11 mouse cellular contexts compared by ENCODE assay signal in the genomic region with DNA sequence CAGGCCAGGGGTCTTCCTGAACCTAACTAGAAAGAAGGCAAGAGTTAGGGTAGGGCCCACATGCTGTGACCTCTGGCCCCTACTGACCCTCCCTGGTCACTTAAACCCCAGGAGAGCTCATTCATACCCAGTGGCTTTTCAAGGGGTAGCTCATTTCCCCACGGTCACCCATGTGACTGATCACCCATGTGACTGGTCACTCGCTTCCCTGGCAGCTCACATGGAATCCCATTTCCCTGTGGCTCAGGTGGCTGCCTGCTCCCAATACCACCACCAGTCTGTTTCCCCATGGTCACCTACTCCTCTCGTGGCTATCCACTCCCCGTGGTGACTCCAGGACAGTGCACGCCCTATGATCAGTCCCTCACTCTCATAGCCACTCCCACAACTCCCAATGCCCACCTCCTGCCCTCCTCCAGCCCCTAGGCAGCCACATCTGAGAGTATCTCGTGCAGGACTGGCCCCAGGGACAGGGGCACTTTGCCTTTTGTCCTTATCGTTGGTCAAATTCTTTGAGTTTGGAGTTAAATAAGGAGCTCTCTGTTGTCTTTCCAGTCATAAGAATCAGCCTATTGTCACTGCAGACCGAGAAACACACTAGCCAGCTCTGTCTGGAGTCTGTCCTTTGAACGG. TPM values are rescaled to one million over a fixed set of nuclear protein-coding genes. Genes with fewer than 3 reads are reported as not detected.
DNase-seq lines count a peak whose midpoint lies in the region; ATAC-seq and TF ChIP-seq lines count a peak whose summit lies in the region.
"Had no signal": no experiment of that assay in that cellular context is flagged by ENCODE, and none has a peak within 500 bp of the region (broad histone marks: within the 10 kb centered on the region; RNA-seq: fewer than 3 reads in every experiment).

No protein-coding gene starts in this region.

- H3K27ac ChIP-seq in heart, embryonic 15.5 days = peak overlapping the region; percentile 68
- H3K27ac ChIP-seq in midbrain, embryonic 11.5 days (ENCODE audit: low read depth, low read length) = no peak overlapping the region
- no peak overlapping the region; the same call in 1 of the 2 replicates for H3K27ac ChIP-seq in midbrain, embryonic 15.5 days
- H3K27ac ChIP-seq in forebrain, postnatal 0 days (ENCODE audit: low read depth, low read length) = 0 out of 2 replicates have a peak overlapping the region, but pooled peaks have one; percentile 29
- peak overlapping the region; percentile 75; the same call in 1 of the 2 replicates for H3K27ac ChIP-seq in stomach, embryonic 15.5 days
- H3K27ac ChIP-seq: liver, embryonic 14.5 days had no signal

- TF ChIP-seq CTCF in forebrain, postnatal 0 days (IDR thresholded peaks at IDR 0.05; ENCODE audit: low read depth) = no peak

- WGBS in heart, embryonic 15.5 days = 40% methylated on average over 9 of the region's 9 CpGs
- WGBS in midbrain, embryonic 11.5 days = 32% methylated on average over 9 of the region's 9 CpGs
- 31% methylated on average over 9 of the region's 9 CpGs for WGBS in midbrain, embryonic 15.5 days
- WGBS in forebrain, postnatal 0 days = 33% methylated on average over 9 of the region's 9 CpGs
- WGBS in stomach, embryonic 15.5 days = 51% methylated on average over 9 of the region's 9 CpGs

- no peak for ATAC-seq in heart, embryonic 15.5 days (replicated peaks; ENCODE audit: insufficient number of reproducible peaks, insufficient read depth, low FRiP score, low read depth)
- ATAC-seq in midbrain, embryonic 11.5 days (ENCODE audit: low FRiP score) = 0 out of 2 replicates have a peak, but pooled peaks have one; percentile 6
- ATAC-seq in midbrain, embryonic 15.5 days (replicated peaks) = no peak
- ATAC-seq in forebrain, postnatal 0 days = no peak
- no peak for ATAC-seq in stomach, embryonic 15.5 days (ENCODE audit: insufficient read depth, low FRiP score, low read depth)

- H3K4me1 ChIP-seq in heart, embryonic 15.5 days (replicated peaks) = peaks cover 95% of the 10 kb centered on the region
- H3K4me1 ChIP-seq in midbrain, embryonic 11.5 days (ENCODE audit: control insufficient read depth, insufficient read depth, low read length) = peaks cover 64% of the 10 kb centered on the region
- peaks cover 81% of the 10 kb centered on the region for H3K4me1 ChIP-seq in midbrain, embryonic 15.5 days
- peaks cover 31% of the 10 kb centered on the region for H3K4me1 ChIP-seq in forebrain, postnatal 0 days (ENCODE audit: insufficient read depth)
- peaks cover 90% of the 10 kb centered on the region for H3K4me1 ChIP-seq in stomach, embryonic 15.5 days

- DNase-seq in heart, adult 9 months (ENCODE audit: low spot score in 2 of 2) = no peak
- no peak for DNase-seq in midbrain, embryonic 11.5 days (ENCODE audit: low spot score, missing footprints)
- DNase-seq in forebrain, postnatal 0 days = no peak
- no peak for DNase-seq in cerebellum, postnatal 10 days
- DNase-seq in spleen, postnatal 14 days (ENCODE audit: low spot score in 2 of 2) = no peak
- DNase-seq: thymus, adult 18-20 months had no signal

- no peaks in the 10 kb centered on the region for H3K9me3 ChIP-seq in heart, embryonic 15.5 days (replicated peaks)
- H3K9me3 ChIP-seq in midbrain, embryonic 11.5 days (ENCODE audit: control insufficient read depth, low read length) = no peaks in the 10 kb centered on the region
- H3K9me3 ChIP-seq in midbrain, embryonic 15.5 days = no peaks in the 10 kb centered on the region
- no peaks in the 10 kb centered on the region for H3K9me3 ChIP-seq in forebrain, postnatal 0 days (ENCODE audit: low read length)
- H3K9me3 ChIP-seq in stomach, embryonic 15.5 days = no peaks in the 10 kb centered on the region

- no peak overlapping the region for H3K9ac ChIP-seq in heart, embryonic 15.5 days
- no peak overlapping the region for H3K9ac ChIP-seq in midbrain, embryonic 11.5 days (ENCODE audit: low read length)
- no peak overlapping the region for H3K9ac ChIP-seq in midbrain, embryonic 15.5 days
- no peak overlapping the region for H3K9ac ChIP-seq in forebrain, postnatal 0 days
- H3K9ac ChIP-seq in stomach, embryonic 15.5 days = no peak overlapping the region
- H3K9ac ChIP-seq: liver, embryonic 14.5 days had no signal

- H3K27me3 ChIP-seq in heart, embryonic 15.5 days = no peaks in the 10 kb centered on the region
- no peaks in the 10 kb centered on the region for H3K27me3 ChIP-seq in midbrain, embryonic 11.5 days (ENCODE audit: control insufficient read depth, insufficient read depth, low read length)
- H3K27me3 ChIP-seq in midbrain, embryonic 15.5 days (replicated peaks) = no peaks in the 10 kb centered on the region
- no peaks in the 10 kb centered on the region for H3K27me3 ChIP-seq in forebrain, postnatal 0 days (ENCODE audit: insufficient read depth, low read length)
- no peaks in the 10 kb centered on the region for H3K27me3 ChIP-seq in stomach, embryonic 15.5 days (replicated peaks)

- H3K36me3 ChIP-seq in heart, embryonic 15.5 days = no peaks in the 10 kb centered on the region
- H3K36me3 ChIP-seq in midbrain, embryonic 11.5 days (ENCODE audit: control insufficient read depth, insufficient read depth, low read length) = no peaks in the 10 kb centered on the region
- H3K36me3 ChIP-seq in midbrain, embryonic 15.5 days (replicated peaks) = no peaks in the 10 kb centered on the region
- no peaks in the 10 kb centered on the region for H3K36me3 ChIP-seq in forebrain, postnatal 0 days (ENCODE audit: insufficient read depth)
- H3K36me3 ChIP-seq in stomach, embryonic 15.5 days = no peaks in the 10 kb centered on the region

- no peak overlapping the region for H3K4me2 ChIP-seq in heart, embryonic 15.5 days
- no peak overlapping the region for H3K4me2 ChIP-seq in midbrain, embryonic 11.5 days
- H3K4me2 ChIP-seq in midbrain, embryonic 15.5 days = no peak overlapping the region
- no peak overlapping the region for H3K4me2 ChIP-seq in forebrain, postnatal 0 days (ENCODE audit: low read depth)
- no peak overlapping the region for H3K4me2 ChIP-seq in stomach, embryonic 15.5 days

- no peak overlapping the region for H3K4me3 ChIP-seq in heart, embryonic 15.5 days
- no peak overlapping the region for H3K4me3 ChIP-seq in midbrain, embryonic 11.5 days (ENCODE audit: low read depth, low read length)
- no peak overlapping the region for H3K4me3 ChIP-seq in midbrain, embryonic 15.5 days
- no peak overlapping the region for H3K4me3 ChIP-seq in forebrain, postnatal 0 days (ENCODE audit: low read depth, low read length)
- H3K4me3 ChIP-seq in stomach, embryonic 15.5 days (replicated peaks) = no peak overlapping the region

RNA-seq across cellular contexts. Expression of a gene that starts 17.8 kb away (rescaled TPM):
- 4.6 and 5.1 TPM in 2 replicates for polyA plus RNA-seq in heart, embryonic 15.5 days (2015; fragmentation: Nextera tagmentation; extraction: Ambion mirVana)
- polyA plus RNA-seq in midbrain, embryonic 11.5 days (2014; fragmentation: Nextera tagmentation; extraction: Ambion mirVana) = 3.2 and 3.4 TPM in 2 replicates
- 4.1 and 4.6 TPM in 2 replicates for polyA plus RNA-seq in midbrain, embryonic 15.5 days (2015; fragmentation: Nextera tagmentation; extraction: Ambion mirVana)
- total RNA-seq in forebrain, postnatal 0 days (2014; rRNA removed) = 6.9 and 8.5 TPM in 2 replicates
- 2.5 and 3.1 TPM in 2 replicates for polyA plus RNA-seq in forebrain, postnatal 0 days (2015; fragmentation: Nextera tagmentation; extraction: Ambion mirVana)
- 7.3 and 7.5 TPM in 2 replicates for polyA plus RNA-seq in stomach, embryonic 15.5 days (2015; fragmentation: Nextera tagmentation; extraction: Ambion mirVana)

RNA-seq across cellular contexts. Expression of a gene that starts 39.9 kb away (rescaled TPM):
- 0.68 and 2.3 TPM in 2 replicates for polyA plus RNA-seq in heart, embryonic 15.5 days (2015; fragmentation: Nextera tagmentation; extraction: Ambion mirVana)
- polyA plus RNA-seq in midbrain, embryonic 11.5 days (2014; fragmentation: Nextera tagmentation; extraction: Ambion mirVana) = 0.46 and 0.55 TPM in 2 replicates
- polyA plus RNA-seq in midbrain, embryonic 15.5 days (2015; fragmentation: Nextera tagmentation; extraction: Ambion mirVana) = 0.22 and 1.1 TPM in 2 replicates
- 0.52 TPM in 1 of 2 replicates, not detected in the other for total RNA-seq in forebrain, postnatal 0 days (2014; rRNA removed)
- 0.44 and 0.45 TPM in 2 replicates for polyA plus RNA-seq in forebrain, postnatal 0 days (2015; fragmentation: Nextera tagmentation; extraction: Ambion mirVana)
- polyA plus RNA-seq in stomach, embryonic 15.5 days (2015; fragmentation: Nextera tagmentation; extraction: Ambion mirVana) = 0.93 and 1.3 TPM in 2 replicates
- total RNA-seq: left cerebral cortex, adult 18-20 months had no signal

Comparison
In these comparisons a context has a peak if more than half of its experiments do, and no peak if none do; other contexts are left out.
1. H3K27ac ChIP-seq: peak in heart, embryonic 15.5 days (single experiment), forebrain, postnatal 0 days (single experiment) and stomach, embryonic 15.5 days (single experiment); none in midbrain, embryonic 11.5 days (single experiment) and midbrain, embryonic 15.5 days (single experiment).